Mouse (Mus musculus) ovary, postnatal 36 days (tissue): ENCODE results near the gene Sfswap.

Source experiments
- DNase-seq: peaks from one replicate; pipeline ENCODE4 v3.0.0; 2022; ENCODE audit warnings: low spot score, mixed read lengths

Gene Sfswap

GRCm38 (mm10) chr5:129529571-129529970, 28.6 kb downstream of the Sfswap start:
- DNase-seq = no peak

- no peak for DNase-seq
Measured at GRCm38 (mm10) chr5:129533731-129534130, 32.7 kb downstream of the Sfswap start.

- DNase-seq = no peak
Measured at GRCm38 (mm10) chr5:129534500-129534899, 33.5 kb downstream of the Sfswap start.

- no peak for DNase-seq
Measured at GRCm38 (mm10) chr5:129535021-129535420, 34.0 kb downstream of the Sfswap start.

- no peak for DNase-seq
Measured at GRCm38 (mm10) chr5:129535431-129535830, 34.4 kb downstream of the Sfswap start.

GRCm38 (mm10) chr5:129538826-129539225, 37.8 kb downstream of the Sfswap start:
- no peak for DNase-seq

GRCm38 (mm10) chr5:129542236-129542635, 41.2 kb downstream of the Sfswap start:
- no peak for DNase-seq

- no peak for DNase-seq
Measured at GRCm38 (mm10) chr5:129545787-129546186, 44.8 kb downstream of the Sfswap start.

- DNase-seq = no peak
Measured at GRCm38 (mm10) chr5:129549716-129550115, 48.7 kb downstream of the Sfswap start.

GRCm38 (mm10) chr5:129550790-129551189, 49.8 kb downstream of the Sfswap start:
- DNase-seq = no peak

GRCm38 (mm10) chr5:129551991-129552390, 51.0 kb downstream of the Sfswap start:
- no peak for DNase-seq

- DNase-seq = no peak
Measured at GRCm38 (mm10) chr5:129553642-129554041, 52.6 kb downstream of the Sfswap start.

- no peak for DNase-seq
Measured at GRCm38 (mm10) chr5:129558591-129558990, 57.6 kb downstream of the Sfswap start.

- DNase-seq = no peak
Measured at GRCm38 (mm10) chr5:129559283-129559682, 58.3 kb downstream of the Sfswap start.

GRCm38 (mm10) chr5:129562342-129562741, 61.3 kb downstream of the Sfswap start:
- DNase-seq = no peak

- DNase-seq = no peak
Measured at GRCm38 (mm10) chr5:129568596-129568995, 67.6 kb downstream of the Sfswap start.

GRCm38 (mm10) chr5:129578201-129578600, 77.2 kb downstream of the Sfswap start:
- no peak for DNase-seq

GRCm38 (mm10) chr5:129580046-129580445, 79.0 kb downstream of the Sfswap start:
- DNase-seq = no peak

- no peak for DNase-seq
Measured at GRCm38 (mm10) chr5:129580572-129580971, 79.6 kb downstream of the Sfswap start.

GRCm38 (mm10) chr5:129581015-129581414, 80.0 kb downstream of the Sfswap start:
- DNase-seq = no peak

- DNase-seq = no peak
Measured at GRCm38 (mm10) chr5:129583331-129583730, 82.3 kb downstream of the Sfswap start.

- DNase-seq = peak; percentile 82
Measured at GRCm38 (mm10) chr5:129583761-129584582, 83.0 kb downstream of the Sfswap start, which contains the start of gene Mmp17. TSS of gene Mmp17 (plus strand) at chr5:129584169.

- peak; percentile 21 for DNase-seq
Measured at GRCm38 (mm10) chr5:129584583-129585541, 83.8 kb downstream of the Sfswap start.
